Mouse (Mus musculus): ENCODE measurements at regions not wholly inside any gene's neighbourhood (a gene's known extent, or its start where the extent isn't known, plus 50 kb on each side); places are given as distances from the start of the nearest gene placed in this dataset.

DNA sequence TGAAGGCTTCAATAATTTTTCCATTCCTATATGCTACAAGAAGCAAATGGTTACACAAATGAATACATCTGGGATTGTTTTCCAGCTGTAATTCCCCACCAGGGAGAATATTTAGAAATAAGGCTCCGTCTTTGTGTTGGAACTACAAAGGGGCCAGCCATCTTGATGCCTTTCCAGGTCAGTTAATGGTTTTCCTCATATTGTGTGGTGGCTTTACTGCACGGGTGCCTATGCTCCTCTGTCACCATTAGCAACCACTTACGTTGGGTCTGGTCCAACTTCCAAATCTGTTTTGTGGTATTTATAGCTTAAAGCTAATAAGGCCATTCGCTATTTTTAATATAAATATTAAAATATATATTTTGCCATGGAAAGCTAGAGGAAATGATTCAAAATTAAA, 312.1 kb upstream of the Meox2 start:
- TF ChIP-seq POLR2AphosphoS5 (IDR thresholded peaks at IDR 0.05; ENCODE audit: borderline replicate concordance, low read depth, low read length) (no peak), NRF1 (IDR thresholded peaks at IDR 0.05; ENCODE audit: insufficient read depth, low read depth, low read length, poor library complexity, severe bottlenecking) (no peak), HCFC1 (IDR thresholded peaks at IDR 0.05; ENCODE audit: low read depth, low read length) (no peak), ZNF384 (IDR thresholded peaks at IDR 0.05; ENCODE audit: low read depth, low read length) (no peak), SIN3A (IDR thresholded peaks at IDR 0.05; ENCODE audit: low read length) (no peak)
- H3K4me3 ChIP-seq (ENCODE audit: control insufficient read depth in 1 of 2, insufficient read depth in 1 of 2, low read depth in 2 of 2, low read length in 2 of 2) = no peak overlapping the region
- no peak overlapping the region for H3K9ac ChIP-seq (ENCODE audit: control insufficient read depth, low read depth, low read length, poor library complexity, severe bottlenecking)
- no peaks in the 10 kb centered on the region for H3K36me3 ChIP-seq (ENCODE audit: control insufficient read depth in 1 of 2, insufficient read depth in 2 of 2, low read length in 2 of 2)
- H3K9me3 ChIP-seq (replicated peaks; ENCODE audit: insufficient read depth, low read length) = no peaks in the 10 kb centered on the region
- no peaks in the 10 kb centered on the region for H3K4me1 ChIP-seq (ENCODE audit: control insufficient read depth in 1 of 2, insufficient read depth in 2 of 2, low read length in 2 of 2)
- H3K79me2 ChIP-seq (ENCODE audit: control insufficient read depth, insufficient read depth, low read length, poor library complexity) = no peaks in the 10 kb centered on the region
- no peak overlapping the region for H3K27ac ChIP-seq (ENCODE audit: control insufficient read depth, low read depth, low read length)
- H3K27me3 ChIP-seq (ENCODE audit: control insufficient read depth in 1 of 2, insufficient read depth in 2 of 2, low read length in 2 of 2) = no peaks in the 10 kb centered on the region
- DNase-seq (ENCODE audit: low read depth, low spot score) = no peak

DNA sequence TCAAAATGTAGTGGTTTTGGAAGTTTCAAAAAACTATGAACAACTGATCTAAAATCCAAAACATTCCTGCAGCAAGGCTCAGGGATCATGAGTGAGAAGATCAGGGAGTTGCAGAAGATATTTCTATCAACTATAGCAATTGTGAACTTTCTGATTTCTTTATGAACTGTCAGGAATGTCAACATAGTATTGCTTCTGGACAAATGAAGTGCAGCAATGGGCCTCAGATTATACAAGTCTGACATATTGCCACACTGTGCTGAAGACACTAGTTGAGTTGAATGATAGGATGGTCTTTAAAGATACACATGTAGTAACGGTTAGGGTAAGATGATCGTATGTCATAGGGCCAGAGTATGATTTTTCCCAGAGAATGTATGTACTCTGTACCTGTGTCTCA, 290.4 kb upstream of the Meox2 start:
- Histone ChIP-seq H3K36me3 (ENCODE audit: control insufficient read depth in 1 of 2, insufficient read depth in 2 of 2, low read length in 2 of 2) (no peaks in the 10 kb centered on the region), H3K4me1 (ENCODE audit: control insufficient read depth in 1 of 2, insufficient read depth in 2 of 2, low read length in 2 of 2) (no peaks in the 10 kb centered on the region), H3K9ac (ENCODE audit: control insufficient read depth, low read depth, low read length, poor library complexity, severe bottlenecking) (no peak overlapping the region), H3K27ac (ENCODE audit: control insufficient read depth, low read depth, low read length) (no peak overlapping the region), H3K9me3 (replicated peaks; ENCODE audit: insufficient read depth, low read length) (no peaks in the 10 kb centered on the region), H3K4me3 (ENCODE audit: control insufficient read depth in 1 of 2, insufficient read depth in 1 of 2, low read depth in 2 of 2, low read length in 2 of 2) (no peak overlapping the region), H3K79me2 (ENCODE audit: control insufficient read depth, insufficient read depth, low read length, poor library complexity) (no peaks in the 10 kb centered on the region), H3K27me3 (ENCODE audit: control insufficient read depth in 1 of 2, insufficient read depth in 2 of 2, low read length in 2 of 2) (no peaks in the 10 kb centered on the region)
- TF ChIP-seq ZMIZ1 (IDR thresholded peaks at IDR 0.05; ENCODE audit: low read depth, low read length) (no peak), MAFK (IDR thresholded peaks at IDR 0.05; ENCODE audit: borderline replicate concordance, low read depth, low read length) (no peak), MXI1 (IDR thresholded peaks at IDR 0.05; ENCODE audit: low read depth, low read length) (no peak), HCFC1 (IDR thresholded peaks at IDR 0.05; ENCODE audit: low read depth, low read length) (no peak), RAD21 (IDR thresholded peaks at IDR 0.05; ENCODE audit: low read depth, low read length) (no peak), CHD2 (IDR thresholded peaks at IDR 0.05; ENCODE audit: low read length) (no peak), NRF1 (IDR thresholded peaks at IDR 0.05; ENCODE audit: insufficient read depth, low read depth, low read length, poor library complexity, severe bottlenecking) (no peak), TBP (IDR thresholded peaks at IDR 0.05; ENCODE audit: low read depth, low read length) (no peak), NELFE (IDR thresholded peaks at IDR 0.05; ENCODE audit: low read depth, low read length) (no peak), MYC (IDR thresholded peaks at IDR 0.05; ENCODE audit: low read depth, low read length) (no peak), USF2 (IDR thresholded peaks at IDR 0.05; ENCODE audit: borderline replicate concordance in 1 of 2, insufficient read depth in 1 of 2, low read depth in 1 of 2, low read length in 2 of 2) (no peak), POLR2A (IDR thresholded peaks at IDR 0.05; ENCODE audit: control insufficient read depth in 1 of 2, insufficient read depth in 1 of 2, low read depth in 1 of 2, low read length in 2 of 2, poor library complexity in 1 of 2) (no peak), MYB (IDR thresholded peaks at IDR 0.05; ENCODE audit: low read depth, low read length) (no peak), ETS1 (IDR thresholded peaks at IDR 0.05; ENCODE audit: low read depth, low read length) (no peak), ZKSCAN1 (IDR thresholded peaks at IDR 0.05; ENCODE audit: low read depth, low read length) (no peak), SIN3A (IDR thresholded peaks at IDR 0.05; ENCODE audit: low read length) (no peak), POLR2AphosphoS5 (IDR thresholded peaks at IDR 0.05; ENCODE audit: borderline replicate concordance, low read depth, low read length) (no peak), ZNF384 (IDR thresholded peaks at IDR 0.05; ENCODE audit: low read depth, low read length) (no peak), EP300 (IDR thresholded peaks at IDR 0.05; ENCODE audit: low read depth in 1 of 2, low read length in 2 of 2) (no peak)
- DNase-seq (ENCODE audit: low read depth, low spot score) = no peak
